Mouse (Mus musculus): ENCODE results near the gene Zfp764.
A peak's percentile ranks its signal among the peaks of the same experiment; 100 is the strongest.
"Not testable (repeated sequence)": the region's sequence is repeated elsewhere in the genome, so short reads cannot be mapped to it uniquely, and the experiment has no call there.

Gene Zfp764

DNA sequence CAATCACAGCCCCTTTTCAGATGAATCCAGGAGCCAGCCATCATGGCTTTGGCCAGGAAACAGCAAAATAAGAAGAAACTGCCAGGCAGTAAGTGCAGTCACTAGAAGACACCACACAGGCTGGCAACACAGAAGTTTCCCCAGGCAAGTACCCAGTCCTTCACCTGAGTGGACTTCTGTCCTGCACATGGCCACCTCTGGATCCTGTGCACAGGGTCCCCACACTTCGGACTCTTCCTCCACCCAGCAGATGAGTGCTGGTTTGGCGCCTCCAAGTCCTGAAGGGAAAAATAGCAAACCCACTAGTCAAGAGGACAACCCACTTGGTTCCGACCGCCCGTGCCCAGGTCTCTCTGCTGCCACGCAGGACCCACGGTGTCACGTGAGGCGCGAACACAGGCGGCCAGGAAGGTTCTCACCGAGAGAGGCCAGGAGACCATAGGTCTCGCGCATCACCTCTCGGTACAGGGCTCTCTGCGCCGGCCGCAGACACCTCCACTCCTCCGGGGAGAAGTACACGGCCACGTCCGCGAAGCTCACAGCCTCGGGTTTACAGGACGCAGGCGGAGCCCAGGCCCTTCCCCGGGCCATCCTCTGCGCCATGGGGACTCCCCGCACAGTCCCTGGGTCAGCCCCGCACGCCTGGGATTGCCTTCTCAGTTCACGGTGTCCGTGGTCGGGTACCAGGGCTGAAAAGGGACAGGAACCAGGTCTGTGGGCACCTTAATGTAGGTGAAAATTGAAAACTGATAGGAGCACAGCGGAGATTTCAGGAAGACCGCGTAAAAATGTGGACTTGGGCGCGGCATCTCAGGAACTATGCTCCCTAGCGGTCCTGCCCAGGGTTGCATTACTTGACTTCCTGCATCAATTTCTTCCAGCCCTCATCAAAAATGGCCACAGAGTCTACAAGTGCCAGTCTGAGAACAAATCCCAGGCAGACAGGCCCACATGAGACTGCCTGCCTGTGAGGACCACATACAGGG is at the start of gene Zfp764:
TSS of gene Zfp764 (minus strand) at position 821 of the 986 bp plus-strand sequence.
- peak; percentile 90 to 94 for DNase-seq

DNA sequence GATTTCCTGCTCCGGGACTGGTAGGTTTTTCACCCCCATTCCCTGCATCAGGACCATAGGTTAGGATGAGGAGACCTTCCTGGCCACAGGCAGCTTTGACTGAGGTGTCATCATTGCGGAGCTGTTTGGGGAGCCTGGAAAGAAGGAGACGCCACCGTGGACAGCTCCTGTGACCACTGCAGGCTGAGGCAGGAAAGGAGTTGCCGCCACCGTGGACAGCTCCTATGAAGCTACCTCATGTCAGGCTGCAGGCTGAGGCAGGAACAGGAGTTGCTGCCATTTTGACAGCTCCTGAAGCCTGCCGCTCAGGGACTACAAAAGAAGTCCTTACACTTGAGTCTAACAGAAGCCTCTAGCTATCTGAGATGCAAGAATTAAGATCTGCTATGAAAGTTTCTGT is 48.3 kb upstream of the Zfp764 start:
- no peak for DNase-seq

DNA sequence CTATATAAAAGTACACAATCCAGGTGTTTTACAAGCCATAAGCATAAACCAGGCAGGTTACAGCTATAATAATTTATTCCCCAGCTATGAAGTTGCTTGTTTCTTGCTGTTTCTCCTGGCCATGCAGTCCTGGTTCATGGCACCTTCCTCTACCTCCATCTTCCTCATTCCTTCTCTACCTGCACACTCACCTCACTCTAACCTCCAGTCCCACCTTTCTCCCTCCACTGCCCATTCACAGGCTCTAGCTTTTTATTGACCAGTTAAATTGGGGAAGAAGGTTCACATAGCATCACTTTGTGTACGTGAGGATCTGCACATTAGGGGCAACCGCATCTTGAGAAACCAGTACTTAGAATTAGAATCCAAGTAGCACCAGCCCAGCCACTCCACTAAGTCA is 46.4 kb upstream of the Zfp764 start:
- DNase-seq: no peak

DNA sequence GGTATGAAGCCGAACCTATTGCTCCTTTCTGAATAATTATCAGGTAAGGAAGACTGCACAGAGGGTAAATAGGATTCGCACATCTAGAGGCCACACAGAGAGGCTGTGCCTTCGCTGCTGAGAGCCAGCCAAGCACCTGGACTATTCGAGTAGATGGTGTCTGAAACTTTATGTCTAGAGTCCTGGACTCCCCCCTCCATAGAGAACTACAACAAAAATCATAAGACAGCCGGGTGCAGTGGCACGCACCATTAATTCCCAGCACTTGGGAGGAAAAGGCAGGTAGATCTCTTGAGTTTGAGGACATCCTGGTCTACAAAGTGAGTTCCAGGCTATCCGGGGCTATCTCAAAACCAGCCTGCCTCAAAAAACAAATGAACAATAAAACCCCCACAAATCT is 43.3 kb upstream of the Zfp764 start:
- no peak for DNase-seq

DNA sequence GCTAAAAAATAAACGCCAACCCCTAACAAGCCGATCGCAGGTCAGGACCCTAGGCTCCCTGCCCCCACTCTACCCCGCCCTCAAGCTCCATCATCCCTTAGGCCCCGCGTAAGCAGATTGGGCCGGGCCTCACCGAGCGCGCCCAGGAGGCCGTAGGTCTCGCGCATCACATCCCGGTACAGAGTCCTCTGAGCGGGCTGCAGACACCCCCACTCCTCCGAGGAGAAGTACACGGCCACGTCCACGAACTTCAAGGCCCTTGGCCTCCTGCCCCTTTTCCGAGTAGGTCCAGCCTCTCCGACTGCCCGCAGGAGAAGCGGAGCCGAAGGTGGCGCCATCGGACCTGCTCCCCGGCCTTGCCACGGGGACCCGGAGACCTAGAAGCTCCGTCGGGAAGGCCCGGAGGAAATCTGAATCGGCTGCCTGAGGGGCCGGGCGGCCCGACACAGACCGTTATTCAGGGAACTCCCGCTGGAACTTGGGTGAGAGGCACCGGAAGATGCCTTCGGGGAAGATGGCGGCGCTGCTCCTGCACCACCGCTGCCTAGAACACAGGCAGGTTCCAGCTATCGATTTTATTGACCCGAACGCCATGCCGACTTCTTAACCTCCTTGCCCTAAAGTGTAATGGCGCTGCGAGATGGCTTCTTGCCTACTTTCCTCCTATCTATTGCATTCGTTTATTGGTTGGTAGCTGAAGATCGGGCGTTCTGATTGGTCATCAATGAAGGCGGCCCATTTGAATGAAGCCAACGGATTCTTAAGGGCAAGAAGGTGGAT is 42.1 kb upstream of the Zfp764 start, which contains the start of gene Zfp689:
TSS of gene Zfp689 (minus strand) at position 638 of the 780 bp plus-strand sequence.
- peak; percentile 91 to 94 for DNase-seq

GRCm38 (mm10) chr7:127443976-127444375 is 37.4 kb upstream of the Zfp764 start:
- no peak for DNase-seq

DNA sequence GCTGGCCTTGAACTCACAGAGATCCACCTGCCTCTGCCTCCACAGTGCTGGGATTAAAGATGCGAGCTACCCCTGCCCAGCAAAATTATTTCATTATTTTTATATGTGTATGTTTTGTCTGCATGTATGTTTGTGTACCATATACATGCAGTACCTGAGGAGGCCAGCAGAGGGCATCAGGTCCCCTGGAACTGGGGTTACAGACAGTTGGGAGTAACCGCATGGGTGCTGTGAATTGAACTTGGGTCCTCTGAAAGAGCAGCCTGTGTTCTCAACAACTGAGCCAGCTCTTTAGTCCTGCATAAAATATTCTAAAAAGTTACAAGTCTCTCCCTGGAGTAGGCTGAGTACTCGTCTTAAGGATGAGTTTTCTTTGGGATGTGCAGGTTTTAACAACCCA is 31.1 kb upstream of the Zfp764 start:
- DNase-seq: no peak

GRCm38 (mm10) chr7:127435206-127435605 is 28.6 kb upstream of the Zfp764 start:
- DNase-seq: no peak

DNA sequence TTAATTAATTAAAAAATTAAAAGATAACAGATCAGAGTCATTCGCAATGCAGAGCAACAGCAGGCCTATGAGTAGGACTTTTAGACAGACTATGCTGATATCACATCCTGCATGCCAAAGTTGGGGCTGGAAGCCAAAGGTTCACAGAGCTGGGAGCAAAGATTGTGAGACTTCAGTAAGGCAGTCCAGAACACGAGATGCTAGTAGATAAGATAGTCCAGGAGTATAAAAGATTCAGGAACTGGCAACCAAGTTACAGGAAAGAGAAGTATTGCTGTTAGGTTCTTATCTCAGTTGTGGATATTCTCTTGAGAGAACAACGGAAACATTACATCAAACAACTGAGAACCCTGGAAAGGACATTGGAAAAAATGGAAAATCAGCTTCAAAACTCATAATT is 19.7 kb upstream of the Zfp764 start:
- no peak for DNase-seq

DNA sequence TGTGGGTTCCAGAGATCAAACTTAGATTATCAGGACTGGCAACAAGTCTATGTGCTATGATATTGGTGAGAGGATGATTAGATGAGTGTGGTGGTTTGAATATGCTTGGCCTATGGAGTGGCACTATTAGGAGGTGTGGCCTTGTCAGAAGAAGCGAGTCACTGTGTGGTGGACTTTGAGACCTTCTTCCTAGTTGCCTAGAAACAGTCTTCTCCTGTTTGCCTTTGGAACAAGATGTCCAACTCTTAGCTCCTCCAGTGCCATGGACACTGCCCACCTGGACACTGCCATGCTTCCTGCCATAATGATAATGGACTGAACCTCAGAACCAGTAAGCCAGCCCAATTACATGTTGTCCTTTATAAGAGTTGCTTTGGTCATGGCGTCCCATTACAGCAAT is 19.3 kb upstream of the Zfp764 start:
- DNase-seq: no peak

- DNase-seq: no peak
Observed at GRCm38 (mm10) chr7:127425291-127425690, 18.7 kb upstream of the Zfp764 start.

DNA sequence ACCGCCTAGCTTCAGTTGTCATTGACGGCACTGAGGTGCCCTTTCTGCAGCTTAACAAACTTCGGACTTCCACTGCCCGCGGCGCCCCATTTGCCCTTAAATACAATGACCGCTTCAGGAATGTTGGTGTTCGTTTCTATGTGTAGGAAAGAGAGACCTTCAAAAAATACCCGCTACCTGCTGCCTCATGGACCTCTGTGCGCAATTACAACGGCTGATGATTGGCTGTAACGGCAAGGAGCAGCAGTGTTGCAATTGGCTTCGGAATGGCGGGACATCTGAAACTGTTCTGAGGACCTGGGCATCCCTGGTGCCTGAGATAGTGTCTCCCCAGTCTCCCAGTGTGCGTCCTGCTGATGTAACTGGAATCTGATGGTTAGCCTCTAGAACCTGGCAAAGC is 15.6 kb upstream of the Zfp764 start:
- DNase-seq: peak; percentile 53 to 64

GRCm38 (mm10) chr7:127421388-127422191 is 15.0 kb upstream of the Zfp764 start, which contains the start of gene Zfp688:
TSS of gene Zfp688 (minus strand) at chr7:127422068.
- peak; percentile 92 to 94 for DNase-seq

DNA sequence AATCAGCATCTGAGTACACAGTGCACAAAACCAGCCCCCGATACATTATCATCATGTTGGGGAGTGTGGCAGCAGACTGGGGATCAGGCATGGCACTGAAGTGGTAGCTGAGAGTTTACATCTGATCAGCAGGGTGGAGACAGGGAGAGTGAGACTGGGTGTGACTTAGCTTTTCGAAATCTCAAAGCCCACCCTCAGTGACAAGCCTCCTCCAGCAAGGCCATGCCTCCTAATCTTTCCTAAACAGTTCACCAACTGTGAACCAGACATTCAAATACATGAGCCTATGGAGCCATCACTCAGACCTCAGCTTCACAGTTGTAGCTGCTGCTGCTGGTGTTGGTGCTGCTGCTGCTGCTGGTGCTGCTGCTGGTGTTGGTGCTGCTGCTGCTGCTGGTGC is 4.8 kb upstream of the Zfp764 start:
- no peak for DNase-seq

GRCm38 (mm10) chr7:127404101-127404500 is 2.5 kb downstream of the Zfp764 start:
- DNase-seq: not testable (repeated sequence)

GRCm38 (mm10) chr7:127402980-127403379 is 3.6 kb downstream of the Zfp764 start:
- no peak for DNase-seq

- no peak for DNase-seq
Observed at GRCm38 (mm10) chr7:127400355-127400754, 6.3 kb downstream of the Zfp764 start.

DNA sequence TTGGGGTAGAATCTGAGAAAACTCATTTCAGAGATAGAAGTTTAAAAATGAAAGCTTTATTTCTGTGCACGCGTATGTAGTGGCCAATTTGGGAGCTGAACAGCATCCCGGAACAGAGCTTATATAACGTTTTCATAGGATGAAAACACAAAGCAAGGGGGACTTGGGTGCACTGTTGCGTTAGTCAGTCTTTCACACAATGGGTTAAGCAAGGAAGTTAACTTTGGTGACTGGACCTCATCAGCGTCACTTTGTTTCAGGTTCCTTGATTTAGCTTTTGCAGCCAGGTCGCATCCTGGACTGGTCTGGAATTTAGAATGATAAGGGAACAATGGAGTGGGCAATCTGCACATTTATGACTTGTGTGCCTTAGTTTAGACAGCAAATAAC is 12.7 kb downstream of the Zfp764 start:
- no peak for DNase-seq

- DNase-seq: peak; percentile 98 to 99
Observed at GRCm38 (mm10) chr7:127393157-127393943, 13.3 kb downstream of the Zfp764 start, which contains the start of gene E430018J23Rik. TSS of gene E430018J23Rik (minus strand) at chr7:127393629.

- DNase-seq: no peak
Observed at GRCm38 (mm10) chr7:127392251-127392824, 14.3 kb downstream of the Zfp764 start.

DNA sequence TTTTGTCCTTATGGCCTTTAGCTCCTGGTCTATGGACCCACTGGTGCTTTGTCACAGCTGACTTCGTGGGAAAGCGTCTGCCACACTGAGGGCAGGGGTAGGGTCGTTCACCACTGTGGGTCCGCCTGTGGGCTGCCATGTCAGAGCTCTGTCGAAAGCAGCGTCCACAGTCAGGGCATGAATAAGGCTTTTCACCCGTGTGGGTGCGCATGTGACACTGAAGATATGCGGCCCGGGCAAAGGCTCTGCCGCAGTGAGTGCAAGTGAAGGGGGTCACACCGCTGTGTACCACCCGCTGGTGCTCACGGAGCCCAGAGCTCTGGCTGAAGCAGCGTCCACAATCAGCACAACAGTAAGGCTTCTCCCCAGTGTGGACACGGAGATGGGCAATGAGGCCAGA is 15.1 kb downstream of the Zfp764 start:
- DNase-seq: no peak
